Mouse (Mus musculus): Measurements from ENCODE around the gene Xbp1.
A peak's percentile ranks its signal among the peaks of the same experiment; 100 is the strongest.
"Not testable (repeated sequence)": the region's sequence is repeated elsewhere in the genome, so short reads cannot be mapped to it uniquely, and the experiment has no call there.

Xbp1 gene

GRCm38 (mm10) chr11:5500903-5501741 lies 19.3 kb upstream of the Xbp1 start:
- DNase-seq (ENCODE audit: extremely low read depth, low read depth, low spot score), result no peak

- peak; percentile 94 for DNase-seq (ENCODE audit: extremely low read depth, low read depth, low spot score)
Measured at GRCm38 (mm10) chr11:5502351-5503051, 18.0 kb upstream of the Xbp1 start.

GRCm38 (mm10) chr11:5505856-5506575 lies 14.4 kb upstream of the Xbp1 start:
- DNase-seq (ENCODE audit: extremely low read depth, low read depth, low spot score), result no peak

- no peak for DNase-seq (ENCODE audit: extremely low read depth, low read depth, low spot score)
Measured at GRCm38 (mm10) chr11:5509215-5510098, 11.0 kb upstream of the Xbp1 start.

- no peak for DNase-seq (ENCODE audit: extremely low read depth, low read depth, low spot score)
Measured at GRCm38 (mm10) chr11:5510099-5510391, 10.4 kb upstream of the Xbp1 start.

GRCm38 (mm10) chr11:5510686-5511085 lies 9.8 kb upstream of the Xbp1 start:
- not testable (repeated sequence) for DNase-seq (ENCODE audit: extremely low read depth, low read depth, low spot score)

- DNase-seq (ENCODE audit: extremely low read depth, low read depth, low spot score), result no peak
Measured at GRCm38 (mm10) chr11:5512099-5512725, 8.2 kb upstream of the Xbp1 start.

GRCm38 (mm10) chr11:5512961-5513360 lies 7.5 kb upstream of the Xbp1 start:
- no peak for DNase-seq (ENCODE audit: extremely low read depth, low read depth, low spot score)

- DNase-seq (ENCODE audit: extremely low read depth, low read depth, low spot score), result no peak
Measured at GRCm38 (mm10) chr11:5514091-5514490, 6.4 kb upstream of the Xbp1 start.

GRCm38 (mm10) chr11:5515196-5515595 lies 5.3 kb upstream of the Xbp1 start:
- no peak for DNase-seq (ENCODE audit: extremely low read depth, low read depth, low spot score)

- DNase-seq (ENCODE audit: extremely low read depth, low read depth, low spot score), result no peak
Measured at GRCm38 (mm10) chr11:5515655-5516054, 4.8 kb upstream of the Xbp1 start.

GRCm38 (mm10) chr11:5516151-5516550 lies 4.3 kb upstream of the Xbp1 start:
- no peak for DNase-seq (ENCODE audit: extremely low read depth, low read depth, low spot score)

- no peak for DNase-seq (ENCODE audit: extremely low read depth, low read depth, low spot score)
Measured at GRCm38 (mm10) chr11:5516617-5517016, 3.8 kb upstream of the Xbp1 start.

- no peak for DNase-seq (ENCODE audit: extremely low read depth, low read depth, low spot score)
Measured at GRCm38 (mm10) chr11:5517346-5517745, 3.1 kb upstream of the Xbp1 start.

- DNase-seq (ENCODE audit: extremely low read depth, low read depth, low spot score), result no peak
Measured at GRCm38 (mm10) chr11:5519681-5520080, 778 bp upstream of the Xbp1 start.

GRCm38 (mm10) chr11:5521266-5521515 lies 732 bp downstream of the Xbp1 start:
- DNase-seq (ENCODE audit: extremely low read depth, low read depth, low spot score), result no peak

GRCm38 (mm10) chr11:5521516-5522291 lies 1.2 kb downstream of the Xbp1 start:
- no peak for DNase-seq (ENCODE audit: extremely low read depth, low read depth, low spot score)

- DNase-seq (ENCODE audit: extremely low read depth, low read depth, low spot score), result no peak
Measured at GRCm38 (mm10) chr11:5522798-5523415, 2.4 kb downstream of the Xbp1 start.

GRCm38 (mm10) chr11:5525418-5525817 lies 5.0 kb downstream of the Xbp1 start:
- no peak for DNase-seq (ENCODE audit: extremely low read depth, low read depth, low spot score)

Data from fat pad, adult 2 months (tissue).